Mouse (Mus musculus) lung, postnatal 0 days (tissue): ENCODE measurements around the gene Rora.

Experiments
- CTCF ChIP-seq: IDR thresholded peaks from 2 replicates; pipeline ENCODE4 v1.5.1; 2016; ENCODE audit warnings: antibody characterized with exemption, mild to moderate bottlenecking
- EP300 ChIP-seq: IDR thresholded peaks from 2 replicates; pipeline ENCODE4 v1.6.1; 2016; ENCODE audit warnings: antibody characterized with exemption, mild to moderate bottlenecking, control low read depth

- TF ChIP-seq CTCF (no peak), EP300 (no peak)
These were observed 239.3 kb downstream of the Rora start for GRCm38 (mm10) chr9:68892859-68893258.
